Mouse (Mus musculus): Measurements from ENCODE around the gene Dnajc1. TPM values are rescaled to one million over a fixed set of nuclear protein-coding genes. Genes with fewer than 3 reads are reported as not detected.

Dnajc1 gene
- total and polyA plus RNA-seq, 2 experiments from 2014 or later, result 15.2 to 20.2 TPM

DNA sequence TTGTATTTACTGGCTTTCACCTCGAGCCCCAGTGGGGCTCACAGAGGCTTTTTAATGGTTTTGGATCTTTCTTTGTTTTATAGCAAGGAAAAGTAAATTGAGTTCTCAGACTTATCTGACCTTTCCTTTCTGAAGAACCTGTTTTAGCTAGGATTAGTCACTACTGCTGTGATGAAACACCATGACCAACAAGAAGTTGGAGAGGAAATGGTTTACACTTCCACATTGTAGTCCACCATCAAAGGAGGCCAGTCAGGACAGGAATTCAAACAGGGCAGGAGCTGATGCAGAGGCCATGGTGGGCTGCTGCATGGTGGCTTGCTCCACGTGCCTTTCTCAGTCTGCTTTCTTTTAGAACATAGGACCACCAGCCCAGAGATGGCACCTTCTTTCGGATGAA, 216.4 kb downstream of the Dnajc1 start:
- no peak overlapping the region for H3K9ac ChIP-seq (replicated peaks; ENCODE audit: low read depth, low read length)
- peaks cover 48% of the 10 kb centered on the region for H3K36me3 ChIP-seq (replicated peaks; ENCODE audit: control insufficient read depth, insufficient read depth, low read length)
- no peak for TF ChIP-seq EP300 (IDR thresholded peaks at IDR 0.05; ENCODE audit: low read depth)
- TF ChIP-seq CTCF (IDR thresholded peaks at IDR 0.05; ENCODE audit: low read depth), result no peak
- no peaks in the 10 kb centered on the region for H3K4me1 ChIP-seq (ENCODE audit: control insufficient read depth, insufficient read depth)
- no peak overlapping the region for H3K27ac ChIP-seq (ENCODE audit: low read depth)
- ATAC-seq (ENCODE audit: insufficient read depth, low read depth), result no peak
- WGBS, result 84% methylated on average over 3 of the region's 3 CpGs
- no peak overlapping the region for H3K4me3 ChIP-seq (ENCODE audit: low read depth, low read length)
- H3K27me3 ChIP-seq (ENCODE audit: control insufficient read depth, insufficient read depth, low read length), result no peaks in the 10 kb centered on the region
- H3K4me2 ChIP-seq (ENCODE audit: low read depth, low read length), result no peak overlapping the region
- no peak for DNase-seq (ENCODE audit: low spot score)
- no peaks in the 10 kb centered on the region for H3K9me3 ChIP-seq (replicated peaks; ENCODE audit: control insufficient read depth, low read length)

DNA sequence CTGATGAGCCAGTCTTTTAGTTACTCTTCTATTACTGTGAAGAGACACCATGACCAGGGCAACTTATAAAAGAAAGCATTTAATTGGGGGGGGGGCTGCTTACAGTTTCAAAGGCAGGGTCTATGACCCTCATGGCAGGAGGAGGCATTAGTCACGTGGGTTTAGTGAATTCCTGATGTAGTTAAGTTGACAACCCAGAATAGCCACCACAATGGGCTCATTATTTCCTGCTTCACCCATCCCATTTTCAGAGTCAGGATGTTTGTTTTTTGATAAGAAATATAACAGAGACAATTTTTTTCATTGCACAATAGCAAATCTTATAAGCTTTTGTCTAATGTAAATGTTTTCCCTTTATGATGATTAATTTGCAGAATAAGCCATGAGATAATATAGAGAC, 217.4 kb downstream of the Dnajc1 start:
- 31% methylated on average over 1 of the region's 1 CpGs for WGBS
- ATAC-seq (ENCODE audit: insufficient read depth, low read depth) (no peak), DNase-seq (ENCODE audit: low spot score) (no peak)
- Histone ChIP-seq H3K9ac (replicated peaks; ENCODE audit: low read depth, low read length) (no peak overlapping the region), H3K4me1 (ENCODE audit: control insufficient read depth, insufficient read depth) (no peaks in the 10 kb centered on the region), H3K4me2 (ENCODE audit: low read depth, low read length) (no peak overlapping the region), H3K27ac (ENCODE audit: low read depth) (no peak overlapping the region), H3K27me3 (ENCODE audit: control insufficient read depth, insufficient read depth, low read length) (no peaks in the 10 kb centered on the region), H3K36me3 (replicated peaks; ENCODE audit: control insufficient read depth, insufficient read depth, low read length) (peaks cover 42% of the 10 kb centered on the region), H3K4me3 (ENCODE audit: low read depth, low read length) (no peak overlapping the region), H3K9me3 (replicated peaks; ENCODE audit: control insufficient read depth, low read length) (no peaks in the 10 kb centered on the region)
- TF ChIP-seq EP300 (IDR thresholded peaks at IDR 0.05; ENCODE audit: low read depth), result no peak
- no peak for TF ChIP-seq CTCF (IDR thresholded peaks at IDR 0.05; ENCODE audit: low read depth)

DNA sequence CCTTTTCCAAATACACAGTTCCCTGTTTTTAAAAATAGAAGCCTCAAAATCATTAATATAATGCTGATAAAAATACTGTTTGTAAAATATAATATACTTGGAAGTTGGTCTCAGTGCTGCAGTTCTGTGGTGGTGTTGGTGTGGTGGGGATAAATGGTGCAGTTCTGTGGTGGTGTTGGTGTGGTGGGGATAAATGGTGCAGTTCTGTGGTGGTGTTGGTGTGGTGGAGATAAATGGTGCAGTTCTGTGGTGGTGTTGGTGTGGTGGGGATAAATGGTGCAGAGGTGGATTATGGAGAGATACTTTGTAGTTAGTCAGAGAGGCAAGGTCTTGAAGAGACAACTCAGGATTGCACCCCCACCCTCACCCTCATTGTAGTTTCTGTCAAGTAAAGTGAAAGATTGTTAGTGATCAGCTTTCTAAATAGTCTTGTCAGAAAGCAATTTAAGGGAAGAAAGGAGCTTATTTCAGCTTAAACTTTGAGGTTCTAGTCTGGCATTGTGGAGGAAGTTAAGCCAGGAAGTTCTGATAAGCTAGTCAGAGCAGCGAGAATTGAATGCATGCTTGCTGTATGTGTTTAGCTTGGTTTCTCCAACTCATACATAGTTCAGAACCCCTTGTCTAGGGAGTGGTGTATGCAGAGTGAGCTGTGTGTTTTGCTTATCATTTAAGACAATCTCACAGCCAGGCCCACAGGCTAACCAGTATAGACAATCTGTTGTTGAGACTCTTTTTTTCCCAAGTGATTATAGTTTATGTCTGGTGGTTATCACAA, 223.3 kb downstream of the Dnajc1 start:
- 31% methylated on average over 1 of the region's 1 CpGs for WGBS
- TF ChIP-seq CTCF (IDR thresholded peaks at IDR 0.05; ENCODE audit: low read depth) (no peak), EP300 (IDR thresholded peaks at IDR 0.05; ENCODE audit: low read depth) (no peak)
- H3K4me3 ChIP-seq (ENCODE audit: low read depth, low read length), result no peak overlapping the region
- H3K4me1 ChIP-seq (ENCODE audit: control insufficient read depth, insufficient read depth), result no peaks in the 10 kb centered on the region
- H3K9me3 ChIP-seq (replicated peaks; ENCODE audit: control insufficient read depth, low read length), result no peaks in the 10 kb centered on the region
- H3K27ac ChIP-seq (ENCODE audit: low read depth), result no peak overlapping the region
- no peak for DNase-seq (ENCODE audit: low spot score)
- H3K9ac ChIP-seq (replicated peaks; ENCODE audit: low read depth, low read length), result no peak overlapping the region
- no peak for ATAC-seq (ENCODE audit: insufficient read depth, low read depth)
- H3K36me3 ChIP-seq (replicated peaks; ENCODE audit: control insufficient read depth, insufficient read depth, low read length), result peaks cover 29% of the 10 kb centered on the region
- no peak overlapping the region for H3K4me2 ChIP-seq (ENCODE audit: low read depth, low read length)
- H3K27me3 ChIP-seq (ENCODE audit: control insufficient read depth, insufficient read depth, low read length), result no peaks in the 10 kb centered on the region

DNA sequence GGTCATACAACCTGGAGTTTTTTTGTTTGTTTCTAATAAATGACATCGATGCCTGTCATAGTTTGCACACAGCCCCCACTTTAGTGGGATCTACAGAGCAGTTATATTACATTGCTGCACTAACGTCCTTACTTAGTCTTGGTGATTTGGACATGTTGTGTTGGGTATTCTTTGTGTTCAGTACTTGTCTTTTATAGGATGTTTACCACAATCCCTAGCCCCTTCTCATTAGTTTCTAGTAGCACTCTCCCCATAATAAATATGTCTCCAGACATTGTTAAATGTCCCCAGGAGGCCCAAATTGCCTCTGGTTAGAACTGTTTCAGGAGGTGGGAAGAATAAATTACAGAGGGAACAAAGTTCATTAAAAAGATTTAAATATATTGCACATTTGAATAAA, 227.1 kb downstream of the Dnajc1 start:
- H3K27ac ChIP-seq (ENCODE audit: low read depth), result no peak overlapping the region
- DNase-seq (ENCODE audit: low spot score) (no peak), ATAC-seq (ENCODE audit: insufficient read depth, low read depth) (no peak)
- WGBS, result 81% methylated on average over 2 of the region's 2 CpGs
- H3K36me3 ChIP-seq (replicated peaks; ENCODE audit: control insufficient read depth, insufficient read depth, low read length), result peaks cover 32% of the 10 kb centered on the region
- H3K4me3 ChIP-seq (ENCODE audit: low read depth, low read length), result no peak overlapping the region
- H3K9me3 ChIP-seq (replicated peaks; ENCODE audit: control insufficient read depth, low read length), result no peaks in the 10 kb centered on the region
- H3K4me2 ChIP-seq (ENCODE audit: low read depth, low read length), result no peak overlapping the region
- TF ChIP-seq CTCF (IDR thresholded peaks at IDR 0.05; ENCODE audit: low read depth) (no peak), EP300 (IDR thresholded peaks at IDR 0.05; ENCODE audit: low read depth) (no peak)
- no peaks in the 10 kb centered on the region for H3K27me3 ChIP-seq (ENCODE audit: control insufficient read depth, insufficient read depth, low read length)
- H3K9ac ChIP-seq (replicated peaks; ENCODE audit: low read depth, low read length), result no peak overlapping the region
- no peaks in the 10 kb centered on the region for H3K4me1 ChIP-seq (ENCODE audit: control insufficient read depth, insufficient read depth)

GRCm38 (mm10) chr2:18160992-18161391, 231.6 kb downstream of the Dnajc1 start:
- no peak overlapping the region for H3K4me3 ChIP-seq (ENCODE audit: low read depth, low read length)
- H3K9me3 ChIP-seq (replicated peaks; ENCODE audit: control insufficient read depth, low read length), result no peaks in the 10 kb centered on the region
- TF ChIP-seq CTCF (IDR thresholded peaks at IDR 0.05; ENCODE audit: low read depth) (no peak), EP300 (IDR thresholded peaks at IDR 0.05; ENCODE audit: low read depth) (no peak)
- ATAC-seq (ENCODE audit: insufficient read depth, low read depth) (no peak), DNase-seq (ENCODE audit: low spot score) (no peak)
- H3K27me3 ChIP-seq (ENCODE audit: control insufficient read depth, insufficient read depth, low read length), result no peaks in the 10 kb centered on the region
- no peaks in the 10 kb centered on the region for H3K4me1 ChIP-seq (ENCODE audit: control insufficient read depth, insufficient read depth)
- H3K27ac ChIP-seq (ENCODE audit: low read depth), result no peak overlapping the region
- WGBS, result 92% methylated on average over 5 of the region's 5 CpGs
- H3K9ac ChIP-seq (replicated peaks; ENCODE audit: low read depth, low read length), result no peak overlapping the region
- H3K4me2 ChIP-seq (ENCODE audit: low read depth, low read length), result no peak overlapping the region
- peaks cover 26% of the 10 kb centered on the region for H3K36me3 ChIP-seq (replicated peaks; ENCODE audit: control insufficient read depth, insufficient read depth, low read length)

- DNase-seq (ENCODE audit: low spot score), result no peak
- Histone ChIP-seq H3K4me3 (ENCODE audit: low read depth, low read length) (no peak overlapping the region), H3K9me3 (replicated peaks; ENCODE audit: control insufficient read depth, low read length) (no peaks in the 10 kb centered on the region), H3K9ac (replicated peaks; ENCODE audit: low read depth, low read length) (no peak overlapping the region), H3K4me1 (ENCODE audit: control insufficient read depth, insufficient read depth) (no peaks in the 10 kb centered on the region), H3K27ac (ENCODE audit: low read depth) (no peak overlapping the region), H3K27me3 (ENCODE audit: control insufficient read depth, insufficient read depth, low read length) (no peaks in the 10 kb centered on the region), H3K36me3 (replicated peaks; ENCODE audit: control insufficient read depth, insufficient read depth, low read length) (peaks cover 35% of the 10 kb centered on the region), H3K4me2 (ENCODE audit: low read depth, low read length) (no peak overlapping the region)
- 72% methylated on average over 3 of the region's 3 CpGs for WGBS
- TF ChIP-seq EP300 (IDR thresholded peaks at IDR 0.05; ENCODE audit: low read depth), result no peak
- TF ChIP-seq CTCF (IDR thresholded peaks at IDR 0.05; ENCODE audit: low read depth), result no peak
- ATAC-seq (ENCODE audit: insufficient read depth, low read depth), result no peak
Measured at GRCm38 (mm10) chr2:18159426-18159825, 233.2 kb downstream of the Dnajc1 start.
